Mouse (Mus musculus): Measurements from ENCODE around the gene Olfr1449.

DNA sequence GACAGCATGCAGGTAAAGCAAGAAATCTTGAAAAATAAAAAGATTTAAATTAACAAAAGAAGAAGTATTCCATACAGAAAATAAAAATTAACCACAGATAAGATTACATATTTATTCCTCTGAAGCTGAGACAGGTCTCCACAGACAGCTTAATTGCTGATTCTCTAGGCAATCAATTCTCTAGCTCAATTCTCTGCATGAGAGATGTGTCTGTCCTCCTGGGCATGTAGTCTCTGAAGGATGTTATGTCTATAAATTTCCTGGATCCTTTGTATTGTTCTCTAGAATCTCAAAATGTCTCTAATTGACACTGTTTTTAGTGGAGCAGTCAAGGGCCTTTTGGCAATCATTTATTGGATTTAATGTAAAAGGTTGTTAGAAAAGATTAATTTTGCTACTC lies at the start of gene Olfr1449:
- TF ChIP-seq POLR2AphosphoS2 (IDR thresholded peaks at IDR 0.05; ENCODE audit: insufficient read length, low read depth) (no peak), E2F4 (IDR thresholded peaks at IDR 0.05; ENCODE audit: insufficient read depth) (no peak)

All from myocyte (in vitro differentiated cells).